Mouse (Mus musculus) lung, adult 2 months (tissue): ENCODE measurements at regions not wholly inside any gene's neighbourhood (a gene's known extent, or its start where the extent isn't known, plus 50 kb on each side); places are given as distances from the start of the nearest gene placed in this dataset.

Experiments
- CTCF ChIP-seq: fragments of 200-500 bp; IDR thresholded peaks from 2 replicates; pipeline ENCODE4 v1.5.1; 2011; ENCODE audit warnings: mild to moderate bottlenecking, low read length, control low read depth; ENCODE audit not compliant: insufficient read depth
- POLR2A ChIP-seq: fragments of 200-500 bp; IDR thresholded peaks from 2 replicates; pipeline ENCODE4 v1.6.1; 2011; ENCODE audit warnings: low read depth, mild to moderate bottlenecking, control low read depth, low read length, borderline replicate concordance; ENCODE audit errors: extremely low read depth

DNA sequence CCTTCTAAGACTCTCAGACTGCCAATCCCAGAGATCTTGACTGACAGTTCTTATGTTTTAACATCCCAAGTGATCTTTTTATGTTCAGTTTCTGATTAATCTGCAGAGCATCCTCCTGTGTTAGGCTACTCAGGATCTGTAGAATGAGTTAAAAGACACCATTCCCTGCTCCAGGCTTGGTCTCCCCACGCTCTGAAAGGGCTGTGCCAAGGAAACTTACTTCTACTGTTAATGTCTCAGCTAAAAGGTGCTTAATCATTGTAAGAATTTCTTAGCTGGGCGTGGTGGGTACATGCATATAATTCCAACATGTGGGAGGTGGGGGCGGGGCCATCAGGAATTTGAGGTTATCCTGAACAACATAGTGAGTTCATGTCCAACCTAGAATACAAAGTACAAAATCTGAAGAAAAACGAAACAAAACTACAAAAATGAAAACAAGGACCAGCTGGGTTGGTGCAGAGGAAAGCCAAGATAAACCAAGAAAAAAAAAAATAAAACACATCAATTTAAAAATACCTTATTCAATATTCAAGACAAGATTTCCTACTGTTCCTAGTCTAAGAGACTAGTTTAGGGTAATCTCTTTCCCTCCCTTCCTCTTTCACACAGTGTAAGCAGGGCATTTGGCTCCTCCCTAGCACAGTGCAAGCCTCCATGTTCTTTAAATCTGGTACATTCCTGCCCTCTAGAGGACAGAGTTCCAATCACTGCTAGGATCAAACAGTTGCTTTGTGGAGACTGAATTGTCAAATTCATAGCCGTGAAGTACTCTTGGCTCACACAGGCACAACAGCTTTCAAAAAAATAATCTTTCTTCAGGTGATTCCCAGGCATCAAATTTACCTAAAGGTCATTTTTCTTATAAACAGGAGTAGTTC is 286.9 kb upstream of the Actbl2 start:
- TF ChIP-seq CTCF (peak; percentile 49; the same call in 1 of the 2 replicates), POLR2A (no peak)
